Mouse (Mus musculus): Measurements from ENCODE around the gene Pcx. TPM values are rescaled to one million over a fixed set of nuclear protein-coding genes. Genes with fewer than 3 reads are reported as not detected.

Gene Pcx
- polyA plus RNA-seq, 1 experiment, result 4.0 TPM

GRCm38 (mm10) chr19:4498062-4498933 lies 12.0 kb upstream of the Pcx start, which contains the start of gene 2010003K11Rik:
TSS of gene 2010003K11Rik (minus strand) at chr19:4498583.
- Histone ChIP-seq H3K79me2 (ENCODE audit: control insufficient read depth, insufficient read depth) (no peaks in the 10 kb centered on the region), H3ac (ENCODE audit: control insufficient read depth, insufficient read length, low read depth) (no peak within 1 kb of the TSS), H3K4me3 (ENCODE audit: insufficient read depth, poor library complexity, severe bottlenecking) (no peak within 1 kb of the TSS), H3K36me3 (ENCODE audit: control insufficient read depth, insufficient read depth) (no peaks in the 10 kb centered on the region), H3K27me3 (ENCODE audit: control insufficient read depth, insufficient read depth, insufficient read length) (no peaks in the 10 kb centered on the region), H3K79me3 (ENCODE audit: low read depth) (no peaks in the 10 kb centered on the region)
- TF ChIP-seq USF1 (IDR thresholded peaks at IDR 0.05; ENCODE audit: low read depth) (no peak), MAX (IDR thresholded peaks at IDR 0.05) (no peak), MYOG (IDR thresholded peaks at IDR 0.05; ENCODE audit: control insufficient read depth, extremely low read depth, insufficient read length) (no peak)

DNA sequence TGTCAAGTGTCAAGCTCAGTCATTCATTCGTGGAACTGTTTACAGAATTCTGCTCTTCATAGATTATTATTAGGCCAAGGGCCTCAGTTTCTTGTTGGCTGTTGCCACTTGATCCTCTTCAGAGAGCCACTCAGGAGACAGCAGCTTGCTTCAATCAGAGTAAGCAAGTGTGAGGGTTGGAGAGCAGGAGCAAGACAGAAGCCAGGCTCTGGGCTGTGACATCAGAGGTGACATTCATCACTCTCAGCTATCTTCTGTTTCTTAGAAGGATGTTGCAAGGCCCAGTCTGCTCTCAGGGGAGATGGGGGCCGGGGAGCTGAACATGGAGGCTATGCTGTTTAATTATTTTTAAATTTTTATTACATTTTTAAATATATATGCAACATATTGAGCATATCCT lies 7.6 kb upstream of the Pcx start:
- Histone ChIP-seq H3K36me3 (ENCODE audit: control insufficient read depth, insufficient read depth) (no peaks in the 10 kb centered on the region), H3K79me3 (ENCODE audit: low read depth) (no peaks in the 10 kb centered on the region), H3K27me3 (ENCODE audit: control insufficient read depth, insufficient read depth, insufficient read length) (no peaks in the 10 kb centered on the region), H3ac (ENCODE audit: control insufficient read depth, insufficient read length, low read depth) (no peak overlapping the region), H3K4me3 (ENCODE audit: insufficient read depth, poor library complexity, severe bottlenecking) (no peak overlapping the region), H3K79me2 (ENCODE audit: control insufficient read depth, insufficient read depth) (no peaks in the 10 kb centered on the region)
- TF ChIP-seq MYOD1 (IDR thresholded peaks at IDR 0.05; ENCODE audit: control insufficient read depth, insufficient read length, low read depth), result no peak
- no peak for TF ChIP-seq MYOG (IDR thresholded peaks at IDR 0.05; ENCODE audit: control insufficient read depth, extremely low read depth, insufficient read length)
- TF ChIP-seq CTCF (IDR thresholded peaks at IDR 0.05; ENCODE audit: control insufficient read depth, insufficient read depth, insufficient read length), result no peak
- TF ChIP-seq FOSL1 (IDR thresholded peaks at IDR 0.05; ENCODE audit: insufficient read depth, low read length, poor library complexity, severe bottlenecking), result no peak
- no peak for TF ChIP-seq USF1 (IDR thresholded peaks at IDR 0.05; ENCODE audit: low read depth)
- no peak for TF ChIP-seq MAX (IDR thresholded peaks at IDR 0.05)
- no peak for TF ChIP-seq CEBPB (IDR thresholded peaks at IDR 0.05; ENCODE audit: low read depth)

- Histone ChIP-seq H3K79me3 (ENCODE audit: low read depth) (no peaks in the 10 kb centered on the region), H3K4me3 (ENCODE audit: insufficient read depth, poor library complexity, severe bottlenecking) (no peak overlapping the region), H3ac (ENCODE audit: control insufficient read depth, insufficient read length, low read depth) (no peak overlapping the region), H3K36me3 (ENCODE audit: control insufficient read depth, insufficient read depth) (no peaks in the 10 kb centered on the region), H3K79me2 (ENCODE audit: control insufficient read depth, insufficient read depth) (no peaks in the 10 kb centered on the region), H3K27me3 (ENCODE audit: control insufficient read depth, insufficient read depth, insufficient read length) (no peaks in the 10 kb centered on the region)
- TF ChIP-seq CEBPB (IDR thresholded peaks at IDR 0.05; ENCODE audit: low read depth) (no peak), FOSL1 (IDR thresholded peaks at IDR 0.05; ENCODE audit: insufficient read depth, low read length, poor library complexity, severe bottlenecking) (no peak), USF1 (IDR thresholded peaks at IDR 0.05; ENCODE audit: low read depth) (no peak), CTCF (IDR thresholded peaks at IDR 0.05; ENCODE audit: control insufficient read depth, insufficient read depth, insufficient read length) (no peak), MYOD1 (IDR thresholded peaks at IDR 0.05; ENCODE audit: control insufficient read depth, insufficient read length, low read depth) (no peak), MYOG (IDR thresholded peaks at IDR 0.05; ENCODE audit: control insufficient read depth, extremely low read depth, insufficient read length) (no peak), MAX (IDR thresholded peaks at IDR 0.05) (no peak)
Observed at GRCm38 (mm10) chr19:4504830-4505229, 5.4 kb upstream of the Pcx start.

DNA sequence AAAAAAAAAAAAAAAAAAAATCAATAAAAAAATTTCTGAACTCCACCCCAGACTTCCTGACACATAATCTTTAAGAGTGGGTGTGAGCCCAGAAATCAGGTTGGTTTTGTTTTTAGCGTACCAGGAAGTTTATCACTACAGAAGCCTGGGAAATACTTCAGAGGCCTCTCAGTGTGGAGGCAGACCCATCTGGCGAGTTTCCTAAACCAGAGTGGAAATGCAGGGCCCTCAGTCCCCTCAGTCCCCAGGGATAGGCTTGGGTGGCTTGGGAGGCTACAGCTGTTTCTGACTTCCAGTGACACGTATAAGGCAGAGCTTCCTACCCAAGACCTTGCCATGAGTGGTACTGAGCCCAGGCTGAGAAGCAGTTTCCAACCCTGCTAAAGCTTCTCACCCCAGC lies 2.5 kb upstream of the Pcx start:
- Histone ChIP-seq H3K79me3 (ENCODE audit: low read depth) (no peaks in the 10 kb centered on the region), H3ac (ENCODE audit: control insufficient read depth, insufficient read length, low read depth) (no peak overlapping the region), H3K79me2 (ENCODE audit: control insufficient read depth, insufficient read depth) (no peaks in the 10 kb centered on the region), H3K4me3 (ENCODE audit: insufficient read depth, poor library complexity, severe bottlenecking) (no peak overlapping the region), H3K36me3 (ENCODE audit: control insufficient read depth, insufficient read depth) (no peaks in the 10 kb centered on the region), H3K27me3 (ENCODE audit: control insufficient read depth, insufficient read depth, insufficient read length) (peaks cover 5% of the 10 kb centered on the region)
- TF ChIP-seq FOSL1 (IDR thresholded peaks at IDR 0.05; ENCODE audit: insufficient read depth, low read length, poor library complexity, severe bottlenecking) (no peak), CTCF (IDR thresholded peaks at IDR 0.05; ENCODE audit: control insufficient read depth, insufficient read depth, insufficient read length) (no peak), MYOG (IDR thresholded peaks at IDR 0.05; ENCODE audit: control insufficient read depth, extremely low read depth, insufficient read length) (no peak), MAX (IDR thresholded peaks at IDR 0.05) (no peak), CEBPB (IDR thresholded peaks at IDR 0.05; ENCODE audit: low read depth) (no peak), USF1 (IDR thresholded peaks at IDR 0.05; ENCODE audit: low read depth) (no peak), MYOD1 (IDR thresholded peaks at IDR 0.05; ENCODE audit: control insufficient read depth, insufficient read length, low read depth) (no peak)

DNA sequence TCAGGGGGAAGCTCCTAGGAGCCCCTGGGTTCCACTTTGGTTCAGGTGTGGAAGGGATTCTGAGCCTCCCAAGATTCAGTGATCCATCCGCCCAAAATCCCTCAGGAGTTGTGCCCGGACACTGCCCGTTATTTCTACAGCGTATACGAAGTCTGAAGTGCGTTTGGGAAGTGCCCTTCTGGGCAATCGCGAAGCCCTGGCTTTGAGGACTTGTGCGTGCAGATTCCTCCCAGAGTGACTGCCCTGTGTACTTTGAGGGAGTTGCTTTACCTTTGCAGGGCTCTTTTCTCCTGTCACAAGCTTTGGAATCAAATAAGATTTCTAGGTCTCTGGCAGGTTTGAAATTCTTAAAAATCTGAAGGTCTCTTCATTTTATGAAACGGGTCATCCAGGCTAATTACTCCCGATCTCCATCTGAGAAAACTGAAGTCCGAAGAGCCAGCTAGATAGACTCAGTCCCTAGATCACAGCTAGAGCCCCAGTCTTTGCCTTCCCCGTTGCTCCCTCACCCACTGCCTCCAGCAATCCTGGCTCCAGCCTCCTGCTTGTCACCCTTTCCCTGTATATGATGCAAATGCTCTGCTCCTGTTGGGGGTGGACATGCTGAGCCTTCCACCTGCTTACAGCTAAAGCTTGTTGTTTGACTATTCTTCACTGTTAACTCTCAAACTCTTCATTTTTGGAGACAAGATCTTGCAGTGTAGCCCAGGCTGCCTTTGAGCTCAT lies 1.0 kb downstream of the Pcx start:
- no peak overlapping the region for H3ac ChIP-seq (ENCODE audit: control insufficient read depth, insufficient read length, low read depth)
- no peaks in the 10 kb centered on the region for H3K36me3 ChIP-seq (ENCODE audit: control insufficient read depth, insufficient read depth)
- no peak for TF ChIP-seq CEBPB (IDR thresholded peaks at IDR 0.05; ENCODE audit: low read depth)
- TF ChIP-seq USF1 (IDR thresholded peaks at IDR 0.05; ENCODE audit: low read depth), result no peak
- no peak for TF ChIP-seq CTCF (IDR thresholded peaks at IDR 0.05; ENCODE audit: control insufficient read depth, insufficient read depth, insufficient read length)
- no peak for TF ChIP-seq MYOD1 (IDR thresholded peaks at IDR 0.05; ENCODE audit: control insufficient read depth, insufficient read length, low read depth)
- no peak for TF ChIP-seq MAX (IDR thresholded peaks at IDR 0.05)
- no peak for TF ChIP-seq MYOG (IDR thresholded peaks at IDR 0.05; ENCODE audit: control insufficient read depth, extremely low read depth, insufficient read length)
- TF ChIP-seq FOSL1 (IDR thresholded peaks at IDR 0.05; ENCODE audit: insufficient read depth, low read length, poor library complexity, severe bottlenecking), result no peak
- H3K27me3 ChIP-seq (ENCODE audit: control insufficient read depth, insufficient read depth, insufficient read length), result peaks cover 5% of the 10 kb centered on the region
- H3K4me3 ChIP-seq (ENCODE audit: insufficient read depth, poor library complexity, severe bottlenecking), result peak overlapping the region; percentile 41
- no peaks in the 10 kb centered on the region for H3K79me3 ChIP-seq (ENCODE audit: low read depth)
- H3K79me2 ChIP-seq (ENCODE audit: control insufficient read depth, insufficient read depth), result no peaks in the 10 kb centered on the region
